Mouse (Mus musculus) kidney, adult 18-20 months (tissue): ENCODE results near the gene Lrp11.

Experiments used
- DNase-seq: peaks from one replicate; pipeline ENCODE4 v3.0.0; 2021

Lrp11 gene

GRCm38 (mm10) chr10:7629092-7629491 is 39.5 kb downstream of the Lrp11 start:
- no peak for DNase-seq

DNA sequence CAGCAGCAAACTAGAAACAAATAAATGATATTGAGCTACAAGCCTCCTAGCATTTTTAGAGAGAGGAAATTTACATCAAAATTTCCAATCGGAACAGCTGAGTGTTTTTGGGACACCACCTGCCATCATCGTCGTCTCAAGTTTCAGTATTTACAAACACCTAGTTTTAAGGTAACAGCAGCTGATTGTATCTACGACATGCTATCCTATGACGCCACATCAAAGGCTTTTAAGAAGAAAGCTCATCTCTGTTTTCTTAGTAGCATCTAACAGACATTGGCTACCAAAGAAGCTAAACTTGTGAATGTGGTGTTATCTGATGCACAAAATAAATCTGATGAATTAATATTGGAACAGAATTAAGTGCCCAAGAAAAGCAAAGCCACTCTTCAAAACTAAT is 40.7 kb downstream of the Lrp11 start:
- no peak for DNase-seq

GRCm38 (mm10) chr10:7630951-7631720 is 41.5 kb downstream of the Lrp11 start:
- DNase-seq = no peak

- no peak for DNase-seq
These were observed 50.8 kb downstream of the Lrp11 start for GRCm38 (mm10) chr10:7640366-7640765.

DNA sequence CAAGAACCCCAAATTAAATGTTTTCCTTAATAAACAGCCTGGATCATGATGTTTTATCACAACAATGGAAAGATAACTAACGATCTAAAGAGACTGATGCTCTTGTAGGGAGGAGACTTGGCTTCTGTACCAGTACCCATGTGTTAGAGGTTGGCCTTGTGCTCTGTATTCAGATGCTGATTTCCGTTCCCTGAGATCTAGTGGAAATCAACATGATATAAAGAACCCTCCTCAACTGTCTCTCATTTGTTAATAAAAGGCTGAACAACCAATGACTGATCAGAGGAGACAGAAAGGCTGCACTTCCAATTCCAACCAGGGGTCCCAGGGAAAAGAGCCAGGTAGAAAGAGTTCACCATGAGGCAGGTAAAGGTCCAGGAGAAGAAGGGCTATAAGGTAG is 56.3 kb downstream of the Lrp11 start:
- no peak for DNase-seq

DNA sequence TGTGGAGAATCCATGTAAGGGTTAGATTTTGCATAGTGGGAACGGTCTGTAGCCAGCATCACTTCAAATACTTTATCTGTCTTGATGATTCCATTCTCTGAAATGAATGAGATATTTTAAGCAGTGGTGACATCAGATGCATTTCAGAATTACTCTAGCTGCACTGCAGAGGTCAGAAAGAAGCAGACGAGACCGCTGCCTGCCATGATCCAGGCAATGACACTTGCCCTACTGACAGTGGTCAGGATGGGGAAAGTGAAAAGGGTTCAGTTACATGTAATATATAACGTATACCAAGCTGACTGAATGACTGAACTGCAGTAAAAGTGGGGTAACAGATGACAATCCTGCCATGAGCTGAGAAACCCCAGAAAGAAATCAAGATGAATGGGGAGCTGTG is 59.5 kb downstream of the Lrp11 start:
- no peak for DNase-seq

DNA sequence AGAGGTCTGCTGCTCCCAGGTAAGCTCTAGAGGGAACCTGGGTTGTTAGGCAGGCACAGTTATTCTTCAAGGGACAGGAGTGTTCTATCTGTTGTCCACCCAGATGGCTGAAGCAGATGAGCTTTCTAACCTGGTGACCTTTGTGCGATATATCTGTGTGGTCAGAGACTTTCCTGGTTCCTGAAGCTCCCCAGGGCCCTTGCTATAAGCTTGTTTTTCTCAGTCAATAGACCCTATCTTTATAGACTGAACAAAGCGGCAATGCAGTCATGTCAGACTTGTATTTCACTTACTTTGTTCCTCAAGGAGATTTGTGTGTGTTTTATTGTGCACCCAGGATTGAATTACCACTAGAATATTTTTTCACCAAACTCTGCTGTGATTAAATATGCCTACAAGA is 61.5 kb downstream of the Lrp11 start:
- no peak for DNase-seq

- DNase-seq = no peak
These were observed 73.0 kb downstream of the Lrp11 start for GRCm38 (mm10) chr10:7662471-7663141.

- DNase-seq = peak; percentile 93
These were observed 73.8 kb downstream of the Lrp11 start for GRCm38 (mm10) chr10:7663159-7664026.

GRCm38 (mm10) chr10:7664027-7664526 is 74.5 kb downstream of the Lrp11 start:
- no peak for DNase-seq

- DNase-seq = no peak
These were observed 75.3 kb downstream of the Lrp11 start for GRCm38 (mm10) chr10:7664889-7665288.

DNA sequence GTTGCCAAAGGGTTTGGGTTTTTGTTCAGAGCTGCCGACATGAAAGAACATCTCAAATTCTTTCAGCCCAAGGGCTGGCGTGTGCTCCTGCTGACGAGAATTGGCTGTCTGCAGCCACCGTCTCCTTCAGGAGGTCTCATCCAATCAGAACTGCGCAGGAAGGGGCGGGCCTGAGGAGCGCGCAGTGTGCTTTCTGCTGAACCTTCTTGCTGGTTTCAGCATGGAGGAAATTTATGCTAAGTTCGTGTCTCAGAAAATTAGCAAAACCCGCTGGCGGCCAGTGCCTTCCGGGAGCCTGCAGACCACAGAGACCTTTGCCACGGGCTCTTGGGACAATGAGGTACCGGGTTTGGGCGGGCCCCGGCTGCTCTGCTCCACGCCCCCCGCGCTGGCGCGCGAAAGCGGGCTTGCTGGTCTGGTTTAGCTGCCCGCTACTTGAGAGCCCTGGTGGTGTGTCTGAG is 77.8 kb downstream of the Lrp11 start, which contains the start of gene Nup43:
Gene Nup43, plus strand, starts transcription at position 162 of the 461 bp plus-strand sequence.
- DNase-seq = peak; percentile 94

DNA sequence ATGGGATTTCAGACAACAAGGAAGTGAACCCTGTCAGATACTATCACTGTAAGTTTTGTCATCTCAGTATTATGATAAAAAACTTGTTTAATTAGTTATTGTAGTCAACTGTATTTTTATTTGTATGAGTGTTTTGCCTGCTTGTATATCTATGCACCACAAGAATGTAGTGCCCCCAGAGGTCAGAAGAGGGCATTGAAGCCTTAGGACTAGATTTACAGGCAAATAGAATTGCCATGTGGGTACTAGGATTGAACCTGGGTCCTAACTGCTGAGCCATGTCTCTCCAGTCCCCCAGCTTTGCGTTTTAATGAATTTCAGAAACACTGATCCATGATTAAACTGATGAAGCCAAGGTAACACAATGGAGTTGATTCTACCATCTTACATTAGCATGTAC is 84.1 kb downstream of the Lrp11 start:
- DNase-seq = no peak
